Mouse (Mus musculus): ENCODE results near the gene Acmsd. TPM values are rescaled to one million over a fixed set of nuclear protein-coding genes. Genes with fewer than 3 reads are reported as not detected.
"Not testable (repeated sequence)": the region's sequence is repeated elsewhere in the genome, so short reads cannot be mapped to it uniquely, and the experiment has no call there.

The Acmsd gene
- polyA plus RNA-seq, 1 experiment from 2014 or later = not detected

- Histone ChIP-seq H3K4me3 (ENCODE audit: low read depth, low read length) (no peak overlapping the region), H3K4me1 (replicated peaks; ENCODE audit: control insufficient read depth, insufficient read depth, low read length) (no peaks in the 10 kb centered on the region), H3K9me3 (ENCODE audit: control insufficient read depth, low read length) (peaks cover 4% of the 10 kb centered on the region; the same call in 1 of the 2 replicates), H3K9ac (ENCODE audit: low read length) (no peak overlapping the region), H3K27ac (ENCODE audit: low read depth) (no peak overlapping the region), H3K4me2 (ENCODE audit: low read length) (no peak overlapping the region), H3K27me3 (replicated peaks; ENCODE audit: control insufficient read depth, insufficient read depth, low read length) (no peaks in the 10 kb centered on the region), H3K36me3 (ENCODE audit: control insufficient read depth, insufficient read depth, low read length) (no peaks in the 10 kb centered on the region)
- no peak for ATAC-seq (replicated peaks; ENCODE audit: low FRiP score, low TSS enrichment, low read depth)
- DNase-seq (ENCODE audit: low spot score) = no peak
- 90% methylated on average over 3 of the region's 3 CpGs for WGBS
Observed at GRCm38 (mm10) chr1:127732435-127732834, 3.2 kb downstream of the Acmsd start.

GRCm38 (mm10) chr1:127732841-127733240 lies 3.6 kb downstream of the Acmsd start:
- Histone ChIP-seq H3K9ac (ENCODE audit: low read length) (no peak overlapping the region), H3K4me1 (replicated peaks; ENCODE audit: control insufficient read depth, insufficient read depth, low read length) (no peaks in the 10 kb centered on the region), H3K27me3 (replicated peaks; ENCODE audit: control insufficient read depth, insufficient read depth, low read length) (no peaks in the 10 kb centered on the region), H3K9me3 (ENCODE audit: control insufficient read depth, low read length) (peaks cover 4% of the 10 kb centered on the region; the same call in 1 of the 2 replicates), H3K27ac (ENCODE audit: low read depth) (no peak overlapping the region), H3K4me3 (ENCODE audit: low read depth, low read length) (no peak overlapping the region), H3K4me2 (ENCODE audit: low read length) (no peak overlapping the region), H3K36me3 (ENCODE audit: control insufficient read depth, insufficient read depth, low read length) (no peaks in the 10 kb centered on the region)
- ATAC-seq (replicated peaks; ENCODE audit: low FRiP score, low TSS enrichment, low read depth) (no peak), DNase-seq (ENCODE audit: low spot score) (no peak)
- 63% methylated on average over 3 of the region's 3 CpGs for WGBS

- DNase-seq (ENCODE audit: low spot score) = no peak
- H3K27ac ChIP-seq (ENCODE audit: low read depth) = no peak overlapping the region
Observed at GRCm38 (mm10) chr1:127735356-127735755, 6.1 kb downstream of the Acmsd start.

GRCm38 (mm10) chr1:127750401-127751102 lies 21.3 kb downstream of the Acmsd start:
- DNase-seq (ENCODE audit: low spot score) (no peak), ATAC-seq (replicated peaks; ENCODE audit: low FRiP score, low TSS enrichment, low read depth) (no peak)
- Histone ChIP-seq H3K9ac (ENCODE audit: low read length) (no peak overlapping the region), H3K4me3 (ENCODE audit: low read depth, low read length) (no peak overlapping the region), H3K4me1 (replicated peaks; ENCODE audit: control insufficient read depth, insufficient read depth, low read length) (no peaks in the 10 kb centered on the region), H3K9me3 (ENCODE audit: control insufficient read depth, low read length) (no peaks in the 10 kb centered on the region), H3K27ac (ENCODE audit: low read depth) (no peak overlapping the region), H3K4me2 (ENCODE audit: low read length) (no peak overlapping the region), H3K27me3 (replicated peaks; ENCODE audit: control insufficient read depth, insufficient read depth, low read length) (no peaks in the 10 kb centered on the region), H3K36me3 (ENCODE audit: control insufficient read depth, insufficient read depth, low read length) (no peaks in the 10 kb centered on the region)
- WGBS = 42% methylated on average over 11 of the region's 11 CpGs

More at GRCm38 (mm10) chr1:127735356-127735755, 6.1 kb downstream of the Acmsd start:
- Histone ChIP-seq H3K27me3 (replicated peaks; ENCODE audit: control insufficient read depth, insufficient read depth, low read length) (no peaks in the 10 kb centered on the region), H3K36me3 (ENCODE audit: control insufficient read depth, insufficient read depth, low read length) (no peaks in the 10 kb centered on the region), H3K9ac (ENCODE audit: low read length) (no peak overlapping the region), H3K4me3 (ENCODE audit: low read depth, low read length) (no peak overlapping the region), H3K4me2 (ENCODE audit: low read length) (no peak overlapping the region), H3K9me3 (ENCODE audit: control insufficient read depth, low read length) (no peaks in the 10 kb centered on the region), H3K4me1 (replicated peaks; ENCODE audit: control insufficient read depth, insufficient read depth, low read length) (no peaks in the 10 kb centered on the region)
- 55% methylated on average over 3 of the region's 3 CpGs for WGBS
- no peak for ATAC-seq (replicated peaks; ENCODE audit: low FRiP score, low TSS enrichment, low read depth)

- 38% methylated on average over 4 of the region's 4 CpGs for WGBS
- H3K9me3 ChIP-seq (ENCODE audit: control insufficient read depth, low read length) = no peaks in the 10 kb centered on the region
- no peak overlapping the region for H3K4me2 ChIP-seq (ENCODE audit: low read length)
- no peak overlapping the region for H3K27ac ChIP-seq (ENCODE audit: low read depth)
- ATAC-seq (replicated peaks; ENCODE audit: low FRiP score, low TSS enrichment, low read depth) (no peak), DNase-seq (ENCODE audit: low spot score) (no peak)
- no peak overlapping the region for H3K9ac ChIP-seq (ENCODE audit: low read length)
- no peaks in the 10 kb centered on the region for H3K36me3 ChIP-seq (ENCODE audit: control insufficient read depth, insufficient read depth, low read length)
- no peak overlapping the region for H3K4me3 ChIP-seq (ENCODE audit: low read depth, low read length)
- H3K4me1 ChIP-seq (replicated peaks; ENCODE audit: control insufficient read depth, insufficient read depth, low read length) = no peaks in the 10 kb centered on the region
- no peaks in the 10 kb centered on the region for H3K27me3 ChIP-seq (replicated peaks; ENCODE audit: control insufficient read depth, insufficient read depth, low read length)
Observed at GRCm38 (mm10) chr1:127755806-127756205, 26.6 kb downstream of the Acmsd start.

- H3K9ac ChIP-seq (ENCODE audit: low read length) = no peak overlapping the region
- WGBS = 65% methylated on average over 5 of the region's 5 CpGs
- H3K27me3 ChIP-seq (replicated peaks; ENCODE audit: control insufficient read depth, insufficient read depth, low read length) = no peaks in the 10 kb centered on the region
- H3K9me3 ChIP-seq (ENCODE audit: control insufficient read depth, low read length) = no peaks in the 10 kb centered on the region
- H3K4me2 ChIP-seq (ENCODE audit: low read length) = no peak overlapping the region
- H3K4me3 ChIP-seq (ENCODE audit: low read depth, low read length) = no peak overlapping the region
- H3K36me3 ChIP-seq (ENCODE audit: control insufficient read depth, insufficient read depth, low read length) = no peaks in the 10 kb centered on the region
- no peak overlapping the region for H3K27ac ChIP-seq (ENCODE audit: low read depth)
- no peak for ATAC-seq (replicated peaks; ENCODE audit: low FRiP score, low TSS enrichment, low read depth)
- DNase-seq (ENCODE audit: low spot score) = no peak
- H3K4me1 ChIP-seq (replicated peaks; ENCODE audit: control insufficient read depth, insufficient read depth, low read length) = no peaks in the 10 kb centered on the region
Observed at GRCm38 (mm10) chr1:127756331-127757163, 27.3 kb downstream of the Acmsd start.

- not testable (repeated sequence) for ATAC-seq (replicated peaks; ENCODE audit: low FRiP score, low TSS enrichment, low read depth); H3K4me1 ChIP-seq (replicated peaks; ENCODE audit: control insufficient read depth, insufficient read depth, low read length); H3K4me3 ChIP-seq (ENCODE audit: low read depth, low read length); H3K27me3 ChIP-seq (replicated peaks; ENCODE audit: control insufficient read depth, insufficient read depth, low read length); DNase-seq (ENCODE audit: low spot score); H3K9me3 ChIP-seq (ENCODE audit: control insufficient read depth, low read length); H3K36me3 ChIP-seq (ENCODE audit: control insufficient read depth, insufficient read depth, low read length); H3K27ac ChIP-seq (ENCODE audit: low read depth); H3K4me2 ChIP-seq (ENCODE audit: low read length); H3K9ac ChIP-seq (ENCODE audit: low read length)
- WGBS = 95% methylated on average over 3 of the region's 3 CpGs
Observed at GRCm38 (mm10) chr1:127757164-127757545, 27.9 kb downstream of the Acmsd start.

- WGBS = 56% methylated on average over 2 of the region's 2 CpGs
- ATAC-seq (replicated peaks; ENCODE audit: low FRiP score, low TSS enrichment, low read depth) (no peak), DNase-seq (ENCODE audit: low spot score) (no peak)
- Histone ChIP-seq H3K27ac (ENCODE audit: low read depth) (no peak overlapping the region), H3K4me2 (ENCODE audit: low read length) (no peak overlapping the region), H3K4me3 (ENCODE audit: low read depth, low read length) (no peak overlapping the region), H3K9me3 (ENCODE audit: control insufficient read depth, low read length) (no peaks in the 10 kb centered on the region), H3K27me3 (replicated peaks; ENCODE audit: control insufficient read depth, insufficient read depth, low read length) (no peaks in the 10 kb centered on the region), H3K4me1 (replicated peaks; ENCODE audit: control insufficient read depth, insufficient read depth, low read length) (no peaks in the 10 kb centered on the region), H3K36me3 (ENCODE audit: control insufficient read depth, insufficient read depth, low read length) (no peaks in the 10 kb centered on the region), H3K9ac (ENCODE audit: low read length) (no peak overlapping the region)
Observed at GRCm38 (mm10) chr1:127765468-127765867, 36.3 kb downstream of the Acmsd start.
